Mouse (Mus musculus): ENCODE measurements around the gene Arhgap30. TPM values are rescaled to one million over a fixed set of nuclear protein-coding genes. Genes with fewer than 3 reads are reported as not detected.
A peak's percentile ranks its signal among the peaks of the same experiment; 100 is the strongest.

Gene Arhgap30
- total RNA-seq, 2 experiments from 2014 or later: 0.38 to 0.73 TPM

DNA sequence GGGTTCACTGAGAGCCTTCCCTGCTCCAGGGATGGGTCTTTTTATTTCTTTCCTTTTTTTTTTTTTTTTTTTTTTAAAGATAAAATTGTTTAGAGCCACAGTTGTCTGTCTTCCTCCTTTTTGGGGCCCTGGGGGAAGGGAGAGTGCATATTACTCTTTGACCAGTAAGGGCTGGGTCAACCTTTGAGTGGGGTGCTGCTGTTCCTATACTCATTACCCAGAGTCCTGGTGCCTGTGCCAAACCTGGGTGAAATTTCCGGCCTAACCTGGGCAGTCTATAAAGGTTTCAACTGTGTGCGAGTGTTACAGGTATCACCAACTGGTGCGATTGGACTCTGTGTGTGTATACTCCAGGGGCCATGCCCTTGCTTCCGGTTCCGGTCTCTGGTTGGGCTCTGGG, 29.9 kb downstream of the Arhgap30 start, which contains the start of gene Tstd1:
Gene Tstd1 (plus strand): TSS at position 213 of the 400 bp plus-strand sequence.
- no peak within 1 kb of the TSS for H3K4me3 ChIP-seq
- no peak within 1 kb of the TSS for H3K27ac ChIP-seq
- no peak for DNase-seq
- intact Hi-C loops (cut with DNase I): loop anchor here (10.0 kb wide), 1 partner anchor 56 kb away; no protein-coding TSS in a partner anchor
- TF ChIP-seq CTCF (IDR thresholded peaks at IDR 0.05): no peak

- no peak overlapping the region for H3K27ac ChIP-seq
- no peak for DNase-seq
- intact Hi-C loops (cut with DNase I): loop anchor here (10.0 kb wide), 1 partner anchor 55 kb away; no protein-coding TSS in a partner anchor
Observed at GRCm38 (mm10) chr1:171419291-171419882, 30.6 kb downstream of the Arhgap30 start.

GRCm38 (mm10) chr1:171419905-171420304, 31.2 kb downstream of the Arhgap30 start:
- intact Hi-C loops (cut with DNase I): loop anchor here (10.0 kb wide), 1 partner anchor 55 kb away; no protein-coding TSS in a partner anchor
- no peak overlapping the region for H3K27ac ChIP-seq
- H3K4me3 ChIP-seq: no peak overlapping the region
- TF ChIP-seq CTCF (IDR thresholded peaks at IDR 0.05): no peak
- no peak for DNase-seq

More at GRCm38 (mm10) chr1:171419291-171419882, 30.6 kb downstream of the Arhgap30 start:
- H3K4me3 ChIP-seq: no peak overlapping the region
- TF ChIP-seq CTCF (IDR thresholded peaks at IDR 0.05): no peak

DNA sequence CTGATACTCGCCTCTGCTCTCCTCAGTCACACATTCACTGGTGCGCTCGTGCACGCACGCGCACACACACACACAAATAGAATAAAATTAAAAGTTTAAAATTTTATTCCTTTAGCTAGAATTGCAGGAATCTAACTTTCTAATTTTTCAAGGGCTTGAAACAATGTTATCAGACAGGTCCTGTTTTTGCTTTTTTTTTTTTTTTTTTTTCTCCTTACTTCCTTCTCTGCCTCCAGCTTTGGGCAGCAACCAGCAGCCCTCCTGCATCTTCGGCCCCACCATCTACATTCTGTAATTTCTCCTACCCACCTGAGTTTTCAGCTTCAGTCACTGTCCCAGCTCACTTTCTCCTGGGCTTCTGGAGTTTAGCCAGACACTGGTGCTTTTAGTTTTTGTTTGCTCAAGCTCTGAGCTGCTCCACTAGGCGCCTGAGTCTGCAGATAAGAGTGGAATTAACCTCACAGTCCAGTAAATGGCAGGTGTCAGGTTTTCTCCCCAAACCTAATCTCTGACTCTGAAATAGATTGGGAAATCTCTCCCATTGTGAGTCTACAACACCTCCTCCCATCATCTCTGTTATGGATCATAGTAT, 33.8 kb downstream of the Arhgap30 start:
- TF ChIP-seq CTCF (IDR thresholded peaks at IDR 0.05): no peak
- DNase-seq: no peak
- H3K27ac ChIP-seq: no peak overlapping the region

GRCm38 (mm10) chr1:171424638-171425037, 35.9 kb downstream of the Arhgap30 start:
- no peak overlapping the region for H3K4me3 ChIP-seq

More for the DNA sequence above, 33.8 kb downstream of the Arhgap30 start:
- H3K4me3 ChIP-seq: no peak overlapping the region
- intact Hi-C loops (cut with DNase I): no loop called here

DNA sequence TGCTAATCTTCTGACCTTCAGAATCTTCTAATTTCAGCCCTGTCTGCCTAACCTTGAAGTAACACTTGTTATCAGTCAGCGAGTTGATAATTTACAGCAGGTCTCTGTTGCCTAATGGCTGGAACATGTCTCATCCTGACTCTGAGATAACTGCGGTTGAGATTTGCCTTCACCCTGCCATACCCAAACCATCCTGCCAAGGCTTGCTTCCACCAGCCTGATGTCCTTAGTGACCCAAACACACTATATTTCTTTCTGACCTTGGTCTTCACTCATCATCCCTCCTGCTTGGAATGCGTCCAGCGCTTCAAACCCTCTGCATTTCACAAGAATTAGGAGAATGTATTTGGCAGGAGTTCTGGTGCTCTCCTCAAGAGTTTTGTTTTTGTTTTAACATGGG, 36.4 kb downstream of the Arhgap30 start:
- Histone ChIP-seq H3K4me3 (no peak overlapping the region), H3K27ac (no peak overlapping the region)
- TF ChIP-seq CTCF (IDR thresholded peaks at IDR 0.05): no peak
- intact Hi-C loops (cut with DNase I): no loop called here
- DNase-seq: no peak

More at GRCm38 (mm10) chr1:171424638-171425037, 35.9 kb downstream of the Arhgap30 start:
- H3K27ac ChIP-seq: no peak overlapping the region
- DNase-seq: no peak
- no peak for TF ChIP-seq CTCF (IDR thresholded peaks at IDR 0.05)
- intact Hi-C loops (cut with DNase I): no loop called here

GRCm38 (mm10) chr1:171432158-171432557, 43.4 kb downstream of the Arhgap30 start:
- no peak for DNase-seq
- no peak for TF ChIP-seq CTCF (IDR thresholded peaks at IDR 0.05)
- Histone ChIP-seq H3K27ac (no peak overlapping the region), H3K4me3 (no peak overlapping the region)
- intact Hi-C loops (cut with DNase I): no loop called here

GRCm38 (mm10) chr1:171435288-171435814, 46.6 kb downstream of the Arhgap30 start:
- intact Hi-C loops (cut with DNase I): no loop called here
- no peak for TF ChIP-seq CTCF (IDR thresholded peaks at IDR 0.05)
- DNase-seq: no peak
- Histone ChIP-seq H3K27ac (no peak overlapping the region), H3K4me3 (no peak overlapping the region)

DNA sequence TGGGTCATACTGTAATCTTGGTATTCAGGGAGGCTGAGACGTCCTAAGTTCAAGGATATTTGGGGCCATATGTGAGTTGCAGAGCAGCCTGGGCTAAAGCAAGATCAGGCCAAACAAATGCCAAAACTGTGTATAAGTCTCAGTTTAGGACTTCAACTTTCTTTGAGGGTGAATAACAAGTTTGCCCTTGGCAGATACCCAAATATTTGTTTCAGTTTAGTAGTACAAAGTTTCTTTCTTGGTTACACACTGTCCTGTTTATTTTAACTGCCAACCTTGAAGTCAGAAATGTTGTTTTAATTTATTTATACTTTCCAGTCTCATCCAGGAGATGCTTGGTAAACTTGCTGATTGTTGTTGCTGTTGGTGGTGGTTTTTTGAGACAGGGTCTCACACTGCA, 47.2 kb downstream of the Arhgap30 start:
- no peak for TF ChIP-seq CTCF (IDR thresholded peaks at IDR 0.05)
- intact Hi-C loops (cut with DNase I): no loop called here

DNA sequence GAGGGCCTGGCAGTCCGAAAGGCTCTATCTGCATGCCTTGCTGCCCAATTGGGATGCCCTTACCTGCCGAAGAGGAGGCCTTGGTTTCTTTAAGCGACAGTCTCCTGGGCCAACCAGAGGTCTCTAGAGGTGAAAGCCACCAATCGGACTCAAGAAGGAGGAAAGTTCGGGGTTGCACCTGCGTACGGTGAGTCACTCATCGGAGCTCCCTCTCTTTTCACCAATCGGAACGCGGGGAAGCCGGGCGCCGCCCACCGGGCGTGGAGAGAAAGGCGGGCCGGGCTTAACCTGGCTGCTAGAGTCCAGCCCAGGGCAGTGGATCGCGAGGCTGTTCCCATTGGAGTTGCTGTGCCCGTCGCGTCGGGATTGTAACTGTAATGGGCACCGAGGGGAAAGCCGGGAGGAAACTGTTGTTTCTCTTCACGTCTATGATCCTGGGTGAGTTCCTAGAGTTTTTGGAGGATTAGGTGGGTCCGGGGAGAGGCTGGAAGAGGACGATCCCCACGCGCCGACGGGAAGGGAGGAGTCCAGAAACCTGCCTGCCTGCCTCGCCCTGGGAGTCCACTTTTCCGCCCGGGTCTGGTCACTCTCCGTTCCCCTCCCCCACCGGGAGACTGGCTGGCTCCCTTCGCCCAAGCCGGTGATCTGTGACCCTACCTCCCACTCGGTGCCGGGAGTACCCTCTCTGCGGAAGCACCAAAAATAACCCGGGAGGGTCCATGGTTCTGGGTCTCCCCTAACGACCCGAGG, 48.7 kb downstream of the Arhgap30 start, which contains the start of gene F11r:
Gene F11r (plus strand): TSS at position 272 of the 750 bp plus-strand sequence.
- H3K27ac ChIP-seq: peak within 1 kb of the TSS; percentile 79
- DNase-seq: peak; percentile 74
- TF ChIP-seq CTCF (IDR thresholded peaks at IDR 0.05): peak; percentile 25; the same call in 1 of the 2 replicates
- intact Hi-C loops (cut with DNase I): no loop called here
- peak within 1 kb of the TSS; percentile 68 for H3K4me3 ChIP-seq

More for the DNA sequence above, 47.2 kb downstream of the Arhgap30 start:
- no peak for DNase-seq
- no peak overlapping the region for H3K27ac ChIP-seq
- no peak overlapping the region for H3K4me3 ChIP-seq

- Histone ChIP-seq H3K27ac (peak overlapping the region; percentile 79), H3K4me3 (peak overlapping the region; percentile 68)
- DNase-seq: no peak
- intact Hi-C loops (cut with DNase I): no loop called here
- TF ChIP-seq CTCF (IDR thresholded peaks at IDR 0.05): no peak
Observed at GRCm38 (mm10) chr1:171438014-171438670, 49.4 kb downstream of the Arhgap30 start.

GRCm38 (mm10) chr1:171439072-171439471, 50.3 kb downstream of the Arhgap30 start:
- intact Hi-C loops (cut with DNase I): no loop called here
- TF ChIP-seq CTCF (IDR thresholded peaks at IDR 0.05): no peak
- peak overlapping the region; percentile 79 for H3K27ac ChIP-seq
- peak overlapping the region; percentile 68 for H3K4me3 ChIP-seq
- DNase-seq: no peak

Measured in gastrocnemius, adult 2 months (tissue).